Mouse (Mus musculus): ENCODE data around the gene Rspry1.

GRCm38 (mm10) chr8:94695994-94696384 lies 94.3 kb downstream of the Rspry1 start, which contains the start of gene Pllp:
- TF ChIP-seq CTCF (IDR thresholded peaks at IDR 0.05; ENCODE audit: low read depth) (no peak), EP300 (optimal IDR thresholded peaks at IDR 0.05) (no peak)

All from stomach, postnatal 0 days (tissue).